Mouse (Mus musculus): ENCODE data around the gene Ttc9c.
A peak's percentile ranks its signal among the peaks of the same experiment; 100 is the strongest.
"Not testable (repeated sequence)": the region's sequence is repeated elsewhere in the genome, so short reads cannot be mapped to it uniquely, and the experiment has no call there.

The Ttc9c gene

GRCm38 (mm10) chr19:8818801-8819595 is at the start of gene Ttc9c:
TSS of gene Ttc9c (minus strand) at chr19:8819333.
- peak; percentile 86 to 90 for DNase-seq

GRCm38 (mm10) chr19:8864265-8864664 is 45.1 kb upstream of the Ttc9c start:
- no peak for DNase-seq

DNA sequence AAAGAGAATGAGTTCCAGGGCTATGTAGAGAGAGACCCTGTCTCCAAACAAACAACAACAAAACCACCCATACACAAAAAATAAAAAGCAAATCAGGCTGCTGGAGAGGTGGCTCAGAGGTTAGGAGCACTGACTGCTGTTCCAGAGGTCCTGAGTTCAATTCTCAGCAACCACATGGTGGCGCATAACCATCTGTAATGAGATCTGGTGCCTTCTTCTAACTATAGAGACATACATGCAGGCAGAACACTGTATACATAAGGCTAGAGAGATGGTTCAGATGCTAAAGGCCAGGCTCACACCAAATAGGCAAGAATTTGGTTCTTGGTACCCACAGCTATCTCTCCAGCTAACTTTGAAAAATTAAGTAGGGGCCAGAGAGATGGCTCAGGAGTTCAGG is 39.9 kb upstream of the Ttc9c start:
- peak in 1 of 2 experiments; percentile 52 for DNase-seq

DNA sequence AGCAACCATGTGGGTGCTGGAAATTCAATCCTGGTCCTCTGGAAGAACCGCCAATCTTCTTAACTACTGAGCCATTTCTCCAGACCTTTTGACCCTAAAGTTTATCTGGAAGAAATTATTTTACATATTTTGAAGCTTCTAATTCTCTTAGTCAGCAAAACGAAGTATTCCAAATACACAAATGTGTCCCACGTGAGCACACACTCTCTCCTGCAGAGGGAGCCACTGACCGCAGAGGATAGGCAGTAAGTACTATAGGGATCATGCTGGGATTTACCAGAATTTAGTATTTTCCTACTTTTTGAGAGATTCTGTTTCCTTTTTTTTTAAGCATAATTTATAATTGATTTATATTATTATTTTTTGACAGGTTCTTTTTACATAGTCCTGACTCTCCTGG is 38.6 kb upstream of the Ttc9c start:
- DNase-seq, result peak in 1 of 2 experiments; percentile 32

DNA sequence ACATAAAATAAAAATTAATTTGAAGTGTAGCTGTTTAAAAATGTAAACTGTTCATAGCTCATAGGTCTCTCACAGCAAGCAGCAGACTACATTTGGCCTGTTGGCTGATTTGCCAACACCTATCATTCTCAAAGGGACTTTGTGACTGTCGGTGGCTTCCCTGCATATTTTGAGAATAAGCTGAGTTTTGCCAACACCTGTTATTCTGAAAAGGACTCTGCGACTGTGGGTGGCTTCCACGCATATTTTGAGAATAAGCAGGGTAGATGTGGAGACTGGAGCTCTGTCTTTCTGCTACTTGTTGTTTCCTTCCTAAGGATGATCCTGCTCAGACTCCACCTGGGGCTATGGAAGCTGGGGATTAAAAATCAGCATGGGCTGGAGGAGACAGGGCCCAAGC is 34.0 kb upstream of the Ttc9c start:
- DNase-seq, result no peak

- DNase-seq, result no peak
These were observed 33.2 kb upstream of the Ttc9c start for GRCm38 (mm10) chr19:8852236-8852928.

DNA sequence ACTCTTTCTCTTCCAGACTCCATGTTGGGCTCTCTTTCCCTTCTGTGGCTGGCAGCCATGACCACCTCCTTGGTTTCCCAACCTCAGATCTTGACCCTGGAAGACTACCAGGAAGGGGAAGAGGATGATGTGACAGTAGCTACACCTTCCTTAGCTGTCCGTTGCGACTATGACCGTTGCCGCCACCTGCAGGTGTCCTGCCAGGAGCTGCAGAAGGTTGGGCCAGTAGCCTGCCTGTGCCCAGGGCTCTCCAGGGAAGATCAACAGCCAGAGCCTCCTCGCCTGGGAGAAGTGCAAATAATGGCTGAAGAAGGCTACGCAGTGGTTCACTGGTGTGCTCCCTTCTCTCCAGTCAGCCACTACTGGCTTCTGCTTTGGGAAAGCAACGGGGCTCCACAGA is 32.5 kb upstream of the Ttc9c start:
- no peak for DNase-seq

GRCm38 (mm10) chr19:8850402-8850901 is 31.3 kb upstream of the Ttc9c start, which contains the start of gene Lrrn4cl:
TSS of gene Lrrn4cl (plus strand) at chr19:8850768.
- no peak for DNase-seq

GRCm38 (mm10) chr19:8848356-8848755 is 29.2 kb upstream of the Ttc9c start:
- no peak for DNase-seq

GRCm38 (mm10) chr19:8844371-8845129 is 25.4 kb upstream of the Ttc9c start:
- peak in 1 of 2 experiments; percentile 83 for DNase-seq

DNA sequence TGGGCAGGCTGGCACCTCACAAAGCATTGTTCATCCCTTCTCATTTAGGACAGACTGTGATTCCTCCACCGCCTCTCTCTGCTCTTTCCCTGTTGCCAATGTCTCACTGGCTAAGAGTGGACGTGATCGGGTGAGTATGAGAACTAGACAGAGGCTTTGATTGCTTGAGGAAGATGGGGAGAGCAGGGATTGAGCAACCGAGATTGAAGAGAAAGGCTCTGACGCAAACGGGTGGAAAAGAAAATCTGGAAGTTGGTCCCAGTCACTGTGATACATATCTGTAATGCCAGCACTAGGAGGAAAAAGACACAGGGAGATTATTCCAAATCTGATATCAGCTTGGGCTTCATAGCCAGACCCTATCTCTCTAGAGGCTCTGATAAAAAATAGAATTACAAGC is 23.8 kb upstream of the Ttc9c start:
- no peak for DNase-seq

DNA sequence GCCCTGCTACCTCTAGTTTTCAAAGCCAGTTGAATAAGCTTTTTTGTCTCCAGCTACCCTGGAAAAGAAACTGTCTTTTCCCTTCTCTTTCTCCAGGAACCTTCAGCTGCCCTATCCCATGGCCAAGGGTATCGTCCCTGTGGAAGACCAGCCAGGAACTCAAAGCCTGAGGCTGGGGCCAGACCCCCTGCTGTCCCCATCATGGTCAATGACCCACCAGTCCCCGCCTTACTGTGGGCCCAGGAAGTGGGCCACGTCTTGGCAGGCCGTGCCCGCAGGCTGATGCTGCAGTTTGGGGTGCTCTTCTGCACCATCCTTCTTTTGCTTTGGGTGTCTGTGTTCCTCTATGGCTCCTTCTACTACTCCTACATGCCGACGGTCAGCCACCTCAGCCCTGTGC is 21.9 kb upstream of the Ttc9c start:
- DNase-seq, result no peak

GRCm38 (mm10) chr19:8839908-8840791 is 21.0 kb upstream of the Ttc9c start:
- DNase-seq, result peak; percentile 62 to 74

GRCm38 (mm10) chr19:8839103-8839907 is 20.2 kb upstream of the Ttc9c start, which contains the start of gene Gng3:
TSS of gene Gng3 (minus strand) at chr19:8839194.
- DNase-seq, result no peak

- peak in 1 of 2 experiments; percentile 27 for DNase-seq
These were observed 19.1 kb upstream of the Ttc9c start for GRCm38 (mm10) chr19:8838041-8838730.

DNA sequence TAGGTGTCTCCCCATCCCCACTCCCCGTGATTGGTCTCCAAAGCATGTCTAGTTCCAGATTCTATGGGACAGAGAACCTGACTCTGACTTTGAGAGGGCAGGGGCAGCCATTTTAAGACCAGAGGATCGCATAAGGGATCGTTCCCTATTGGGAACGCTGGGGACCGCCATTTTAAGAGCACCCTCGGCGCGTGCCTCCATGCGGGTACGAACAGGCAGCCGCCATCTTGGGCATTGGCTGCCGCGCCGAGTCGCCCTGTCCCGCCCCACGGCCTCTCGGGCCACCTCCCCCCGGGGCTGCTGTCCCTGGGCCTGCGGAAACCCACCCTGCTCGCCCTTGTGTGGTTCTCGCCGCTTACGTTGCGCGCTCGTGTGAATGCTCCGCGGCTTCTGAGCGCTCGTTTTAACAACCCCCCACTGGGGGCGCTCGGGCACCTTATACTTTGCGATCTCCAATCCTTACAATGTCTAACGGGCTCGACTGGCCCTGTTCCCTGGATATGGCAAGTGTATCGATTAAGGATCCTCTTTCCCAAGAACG is 18.2 kb upstream of the Ttc9c start, which contains the start of gene Bscl2:
Gene Bscl2 (plus strand): TSS at position 217 of the 541 bp plus-strand sequence.
- DNase-seq, result peak; percentile 67 to 87

DNA sequence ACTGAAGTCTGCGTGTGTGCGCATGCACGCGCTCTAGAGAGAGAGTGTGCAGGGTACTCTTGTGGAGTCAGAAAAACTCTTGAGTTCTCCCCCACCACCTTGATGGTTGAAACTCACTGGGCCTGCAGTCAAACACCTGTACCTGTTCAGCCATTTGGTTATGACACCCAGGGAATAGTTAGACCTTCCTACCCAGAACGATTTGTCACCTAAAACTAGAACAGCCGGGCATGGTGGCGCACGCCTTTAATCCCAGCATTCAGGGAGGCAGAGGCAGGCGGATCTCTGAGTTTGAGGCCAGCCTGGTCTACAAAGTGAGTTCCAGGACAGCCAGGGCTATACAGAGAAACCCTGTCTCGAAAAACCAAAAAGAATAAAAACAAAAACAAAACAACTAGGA is 17.2 kb upstream of the Ttc9c start:
- not testable (repeated sequence) for DNase-seq

- no peak for DNase-seq
These were observed 13.8 kb upstream of the Ttc9c start for GRCm38 (mm10) chr19:8832971-8833370.

DNA sequence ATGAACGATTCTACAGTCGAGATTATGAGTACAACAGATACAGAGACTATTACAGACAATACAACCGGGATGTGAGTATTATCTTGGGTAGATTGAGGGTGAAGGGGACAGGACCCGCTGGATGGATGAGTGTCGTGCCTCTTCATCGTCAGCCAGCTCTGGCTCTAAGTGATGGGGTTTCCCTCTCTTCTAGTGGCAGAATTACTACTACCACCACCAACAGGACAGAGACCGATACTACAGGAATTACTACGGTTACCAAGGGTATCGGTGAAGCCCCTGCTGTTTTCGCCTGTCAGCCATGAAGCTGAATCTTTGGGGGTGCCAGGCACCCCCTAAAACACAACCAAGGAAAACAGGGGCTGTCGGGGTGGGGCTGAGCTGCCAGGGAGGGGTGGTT is 12.1 kb upstream of the Ttc9c start:
- DNase-seq, result no peak

DNA sequence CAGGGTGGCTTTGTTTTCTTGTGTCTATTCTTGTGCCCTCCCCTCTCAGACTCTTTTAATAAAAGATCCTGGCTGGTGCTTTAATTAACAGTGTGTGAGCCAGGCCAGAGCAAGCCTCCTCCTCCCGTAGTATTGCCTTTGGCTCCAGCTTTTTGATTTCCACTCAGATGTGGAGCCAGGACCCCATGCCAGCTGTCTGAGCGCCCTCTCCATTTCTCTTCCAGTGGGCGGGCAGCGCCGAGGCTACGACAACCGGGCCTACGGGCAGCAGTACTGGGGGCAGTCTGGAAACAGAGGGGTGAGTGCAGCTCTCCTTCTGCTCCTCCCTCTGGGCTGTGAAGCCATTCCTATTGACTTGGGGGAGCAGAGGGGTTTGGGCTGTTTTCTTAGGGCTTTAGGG is 11.5 kb upstream of the Ttc9c start:
- no peak for DNase-seq

All from spleen, adult 18-20 months (tissue).